1 mouse cellular context compared by ENCODE assay signal in genomic region chr5:145231893-145232411, GRCm38 (mm10).
TF ChIP-seq lines count a peak whose summit lies in the region.

No protein-coding gene starts in this region.

TF ChIP-seq in MEL, 35 proteins besides CTCF, POLR2A, EP300 and RAD21:
- TF ChIP-seq POLR2AphosphoS2 (IDR thresholded peaks at IDR 0.05; ENCODE audit: low read length) (no peak), UBTF (IDR thresholded peaks at IDR 0.05; ENCODE audit: borderline replicate concordance, insufficient read depth, low read depth, low read length) (0 out of 2 replicates have a peak, but pooled peaks have one; percentile 84), MXI1 (IDR thresholded peaks at IDR 0.05; ENCODE audit: low read depth, low read length) (peak; percentile 44; the same call in 1 of the 2 replicates), MAX (IDR thresholded peaks at IDR 0.05; ENCODE audit: low read length) (0 out of 2 replicates have a peak, but pooled peaks have one; percentile 22), NELFE (IDR thresholded peaks at IDR 0.05; ENCODE audit: low read depth, low read length) (no peak), USF1 (IDR thresholded peaks at IDR 0.05; ENCODE audit: low read depth, low read length) (no peak), MYB (IDR thresholded peaks at IDR 0.05; ENCODE audit: low read depth, low read length) (no peak), SMC3 (IDR thresholded peaks at IDR 0.05; ENCODE audit: low read depth, low read length) (no peak)
